Mouse (Mus musculus): ENCODE measurements around the gene Gnl3l. TPM values are rescaled to one million over a fixed set of nuclear protein-coding genes. Genes with fewer than 3 reads are reported as not detected.

Gene Gnl3l
- polyA plus RNA-seq, 1 experiment from 2014 or later: 61.1 TPM

GRCm38 (mm10) chrX:150954721-150955120 lies 62.4 kb downstream of the Gnl3l start:
- Histone ChIP-seq H3K9ac (no peak overlapping the region), H3K4me2 (replicated peaks) (no peak overlapping the region), H3K36me3 (no peaks in the 10 kb centered on the region), H3K27me3 (replicated peaks) (no peaks in the 10 kb centered on the region), H3K4me3 (no peak overlapping the region), H3K9me3 (no peaks in the 10 kb centered on the region), H3K4me1 (no peaks in the 10 kb centered on the region), H3K27ac (no peak overlapping the region)
- no peak for ATAC-seq (ENCODE audit: low FRiP score, low read depth)
- WGBS: 93% methylated on average over 1 of the region's 1 CpGs

Other genes with a start within 250 kb of the Gnl3l start
- 378 and 381 TPM in 2 replicates for gene Maged2, start 203.0 kb downstream of the Gnl3l start, polyA plus RNA-seq (2016; fragmentation: Nextera tagmentation; extraction: Ambion mirVana)
- gene Fgd1, start 28.8 kb upstream of the Gnl3l start, polyA plus RNA-seq (2016; fragmentation: Nextera tagmentation; extraction: Ambion mirVana): 12.8 and 12.9 TPM in 2 replicates
- gene Tsr2, start 79.2 kb upstream of the Gnl3l start, polyA plus RNA-seq (2016; fragmentation: Nextera tagmentation; extraction: Ambion mirVana): 36.1 and 37.0 TPM in 2 replicates
- 10.6 and 13.2 TPM in 2 replicates for gene Wnk3, start 180.8 kb upstream of the Gnl3l start, polyA plus RNA-seq (2016; fragmentation: Nextera tagmentation; extraction: Ambion mirVana)

Measured in neural tube, embryonic 12.5 days (tissue).